Mouse (Mus musculus) G1E (cell line): ENCODE measurements around the gene Foxg1. TPM values are rescaled to one million over a fixed set of nuclear protein-coding genes. Genes with fewer than 3 reads are reported as not detected.

Experiments
- ATAC-seq: 2 replicates; pipeline ENCODE4 v1.8.0; 2016; ENCODE audit warnings: mild to moderate bottlenecking; ENCODE audit not compliant: insufficient number of reproducible peaks, poor library complexity, low FRiP score, severe bottlenecking; ENCODE audit errors: extremely low read depth
- DNase-seq: peaks from one replicate; pipeline ENCODE4 v3.0.0; 2012; ENCODE audit warnings: low spot score
- H3K27me3 ChIP-seq: 2 replicates; pipeline ENCODE4 v1.6.1; 2012; ENCODE audit warnings: mild to moderate bottlenecking, low read length, inconsistent platforms; ENCODE audit not compliant: insufficient read depth
- H3K36me3 ChIP-seq: replicated peaks from 2 replicates; pipeline ENCODE3; 2012; ENCODE audit warnings: mild to moderate bottlenecking, inconsistent platforms
- H3K4me1 ChIP-seq: 2 replicates; pipeline ENCODE4 v1.6.1; 2012; ENCODE audit warnings: low read depth, low read length, inconsistent platforms, mixed read lengths; ENCODE audit not compliant: insufficient read depth
- H3K4me3 ChIP-seq: 2 replicates; pipeline ENCODE4 v1.5.1; 2012; ENCODE audit warnings: low read depth, mild to moderate bottlenecking, inconsistent platforms, low read length, moderate library complexity, mixed read lengths
- H3K9me3 ChIP-seq: replicated peaks from 2 replicates; pipeline ENCODE4 v1.6.1; 2012; ENCODE audit warnings: inconsistent platforms
- CTCF ChIP-seq: IDR thresholded peaks from 2 replicates; pipeline ENCODE4 v1.5.1; 2012; ENCODE audit warnings: low read depth, low read length, inconsistent platforms, mixed read lengths
- GATA1 ChIP-seq: IDR thresholded peaks from 2 replicates; pipeline ENCODE4 v1.6.1; 2012; ENCODE audit warnings: borderline replicate concordance, low read length, inconsistent platforms, mixed read lengths
- GATA2 ChIP-seq: IDR thresholded peaks from 2 replicates; pipeline ENCODE4 v1.6.1; 2012; ENCODE audit warnings: low read depth, low read length, inconsistent platforms, borderline replicate concordance
- POLR2AphosphoS5 ChIP-seq: IDR thresholded peaks from 2 replicates; pipeline ENCODE4 v1.6.1; 2012; ENCODE audit warnings: low read depth, low read length, inconsistent platforms; ENCODE audit not compliant: insufficient replicate concordance
- TAL1 ChIP-seq: conservative IDR thresholded peaks from 2 replicates; pipeline ENCODE4 v1.6.1; 2012; ENCODE audit warnings: low read depth, low read length, inconsistent platforms, mixed read lengths
- polyA plus RNA-seq: library from polyadenylated mRNA; stranded (reverse); fragments of >175 nt; gene quantifications from 2 replicates; pipeline ENCODE4 v1.2.3, GENCODE M21; 2012
- total RNA-seq, 2 experiments: library from RNA; stranded (forward) in 1 of 2; stranded (reverse) in 1 of 2; fragments of 200-1000 nt in 1 of 2; fragments of >200 nt in 1 of 2; fragmentation: Nextera tagmentation in 1 of 2; gene quantifications; 2 replicates each; pipeline ENCODE4 v1.2.3; 2014 to 2017

Gene Foxg1
- total and polyA plus RNA-seq, 3 experiments = 0.53 TPM; not detected in 2

DNA sequence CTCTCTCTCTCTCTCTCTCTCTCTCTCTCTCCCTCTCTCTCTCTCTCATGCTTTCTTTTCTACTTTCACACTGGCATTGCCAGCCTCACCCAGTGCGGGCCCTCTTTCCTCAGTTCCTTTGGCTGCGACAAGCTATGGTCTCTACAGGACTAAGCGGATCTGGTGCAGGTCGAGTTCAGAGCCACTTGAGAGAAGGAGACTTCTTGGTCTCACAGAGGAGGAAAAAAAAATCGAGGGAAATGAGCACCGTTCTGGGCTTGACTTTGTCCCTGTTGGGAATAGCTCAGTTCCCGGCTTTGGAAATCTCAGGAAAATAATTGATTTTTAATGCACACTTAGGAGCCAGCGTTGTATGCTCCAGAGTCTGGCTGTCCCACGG lies 8.5 kb downstream of the Foxg1 start:
- Histone ChIP-seq H3K4me3 (peak overlapping the region; percentile 11; the same call in 1 of the 2 replicates), H3K36me3 (no peaks in the 10 kb centered on the region), H3K27me3 (peaks cover 10% of the 10 kb centered on the region), H3K4me1 (no peaks in the 10 kb centered on the region), H3K9me3 (peaks cover 14% of the 10 kb centered on the region)
- DNase-seq = no peak
- no peak for TF ChIP-seq POLR2AphosphoS5
- TF ChIP-seq GATA2 = no peak
- TF ChIP-seq GATA1 = no peak
- TF ChIP-seq TAL1 = no peak
- no peak for TF ChIP-seq CTCF
- no peak for ATAC-seq

DNA sequence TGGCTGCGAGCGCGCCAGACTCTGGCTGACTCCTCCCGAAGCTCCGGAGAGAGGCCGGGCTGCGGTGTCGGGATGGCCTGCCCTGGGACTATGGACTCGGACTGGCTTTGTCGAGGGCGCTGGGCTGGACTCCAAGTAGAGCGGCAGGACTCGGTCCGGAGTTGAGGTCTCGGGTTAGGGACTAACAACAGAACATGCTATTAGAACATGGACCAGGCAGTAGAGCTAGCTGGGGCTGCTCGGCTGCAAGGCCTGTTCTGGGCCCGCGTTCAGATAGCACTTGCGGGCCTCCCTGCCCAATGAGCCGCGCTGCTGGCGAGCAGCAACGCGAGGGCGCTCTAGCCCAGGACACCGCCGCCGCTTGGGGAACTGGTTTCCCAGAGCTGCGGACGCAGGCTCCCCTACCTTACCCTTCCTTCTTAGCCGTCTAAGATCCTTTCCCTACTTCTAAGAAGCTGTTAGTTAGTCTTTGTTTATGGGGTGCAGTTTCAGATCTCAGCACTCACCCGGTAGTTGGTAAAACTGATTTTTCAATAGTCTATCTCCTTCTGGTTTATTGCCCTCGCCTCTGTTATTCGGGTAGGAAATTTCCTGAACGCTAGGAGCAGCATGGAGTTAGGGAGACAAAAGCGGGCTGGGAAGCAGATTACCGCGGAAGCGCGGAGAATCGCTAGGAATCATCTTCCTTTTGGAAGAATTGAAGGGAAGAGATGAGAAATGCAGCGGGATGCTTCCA lies 9.0 kb downstream of the Foxg1 start:
- TF ChIP-seq POLR2AphosphoS5 (no peak), CTCF (no peak)
- Histone ChIP-seq H3K4me3 (peak overlapping the region; percentile 11; the same call in 1 of the 2 replicates), H3K36me3 (no peaks in the 10 kb centered on the region), H3K27me3 (peaks cover 10% of the 10 kb centered on the region), H3K4me1 (no peaks in the 10 kb centered on the region), H3K9me3 (peaks cover 14% of the 10 kb centered on the region)
- DNase-seq = no peak
- no peak for ATAC-seq

DNA sequence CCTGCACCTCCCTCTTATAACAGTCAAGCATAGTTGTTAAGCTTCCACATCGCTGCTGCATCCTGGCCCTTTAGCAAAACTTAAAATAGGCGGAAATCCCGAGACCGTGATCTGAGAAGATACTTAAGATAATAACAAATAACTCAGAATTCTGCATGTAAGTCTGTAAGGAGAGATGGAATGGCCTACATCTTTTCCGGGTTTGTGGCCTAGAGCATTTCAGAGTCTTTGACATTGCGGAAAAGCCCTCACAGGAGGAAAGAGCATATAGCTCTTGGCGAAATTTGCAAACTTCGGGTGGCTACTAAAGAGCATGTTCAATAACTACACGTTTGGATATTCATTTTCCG lies 9.6 kb downstream of the Foxg1 start:
- H3K4me3 ChIP-seq = no peak overlapping the region
- TF ChIP-seq POLR2AphosphoS5 (no peak), GATA2 (no peak), CTCF (no peak), TAL1 (no peak), GATA1 (no peak)
- H3K27me3 ChIP-seq = peaks cover 10% of the 10 kb centered on the region
- H3K4me1 ChIP-seq = no peaks in the 10 kb centered on the region
- no peak for DNase-seq
- ATAC-seq = no peak
- no peaks in the 10 kb centered on the region for H3K36me3 ChIP-seq
- H3K9me3 ChIP-seq = peaks cover 14% of the 10 kb centered on the region

DNA sequence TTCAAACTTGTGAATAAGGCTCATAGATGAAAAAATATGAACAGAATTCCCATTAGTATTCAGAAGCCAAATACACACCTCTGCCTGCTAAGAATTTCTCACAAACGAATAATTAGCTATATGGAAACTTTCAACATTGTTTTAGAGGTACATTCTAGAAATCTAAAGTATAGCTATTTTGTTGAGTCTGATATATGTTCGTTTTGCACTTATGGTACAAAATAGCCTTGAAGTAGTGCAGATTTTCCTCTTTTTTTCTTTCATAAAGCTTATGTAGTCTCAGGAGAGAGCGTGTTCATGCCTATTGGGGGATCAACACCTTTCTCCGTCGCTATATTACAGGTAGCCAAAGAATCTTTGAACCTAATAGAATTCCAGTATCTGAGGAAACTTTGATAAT lies 10.4 kb downstream of the Foxg1 start:
- ATAC-seq = no peak

DNA sequence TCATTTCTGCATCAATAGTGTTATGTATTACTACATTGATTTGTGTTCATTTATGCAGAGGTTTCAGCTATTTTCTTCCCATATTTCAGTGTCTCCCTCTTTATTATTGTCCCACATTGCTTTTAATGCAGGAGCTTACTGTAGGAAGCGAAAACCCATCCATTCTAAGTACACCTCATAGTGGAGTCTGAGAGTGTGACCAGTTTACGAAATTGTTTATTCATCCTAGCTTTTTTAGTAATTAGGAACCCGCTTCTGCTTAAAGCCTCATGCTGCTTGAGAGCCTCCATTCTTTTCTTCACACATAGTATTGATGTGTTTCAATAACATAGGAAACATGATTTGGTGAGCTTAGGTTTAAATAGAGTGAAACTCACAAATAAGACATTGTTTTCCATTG lies 11.2 kb downstream of the Foxg1 start:
- ATAC-seq (no peak), DNase-seq (no peak)
- TF ChIP-seq CTCF = no peak
- TF ChIP-seq GATA2 = no peak
- TF ChIP-seq GATA1 = no peak
- no peak for TF ChIP-seq POLR2AphosphoS5
- TF ChIP-seq TAL1 = no peak
- Histone ChIP-seq H3K4me1 (no peaks in the 10 kb centered on the region), H3K9me3 (peaks cover 14% of the 10 kb centered on the region), H3K36me3 (no peaks in the 10 kb centered on the region), H3K27me3 (peaks cover 10% of the 10 kb centered on the region), H3K4me3 (no peak overlapping the region)

More for the DNA sequence above, 10.4 kb downstream of the Foxg1 start:
- H3K9me3 ChIP-seq = peaks cover 14% of the 10 kb centered on the region
- peaks cover 10% of the 10 kb centered on the region for H3K27me3 ChIP-seq
- no peak overlapping the region for H3K4me3 ChIP-seq
- no peaks in the 10 kb centered on the region for H3K36me3 ChIP-seq
- H3K4me1 ChIP-seq = no peaks in the 10 kb centered on the region
- no peak for DNase-seq
- TF ChIP-seq GATA1 (no peak), TAL1 (no peak), CTCF (no peak), GATA2 (no peak), POLR2AphosphoS5 (no peak)

GRCm38 (mm10) chr12:49394181-49394580 lies 11.7 kb downstream of the Foxg1 start:
- ATAC-seq (no peak), DNase-seq (no peak)
- Histone ChIP-seq H3K27me3 (peaks cover 10% of the 10 kb centered on the region), H3K4me1 (no peaks in the 10 kb centered on the region), H3K4me3 (no peak overlapping the region), H3K9me3 (peaks cover 14% of the 10 kb centered on the region), H3K36me3 (no peaks in the 10 kb centered on the region)
- TF ChIP-seq CTCF (no peak), GATA2 (no peak), TAL1 (no peak), GATA1 (no peak), POLR2AphosphoS5 (no peak)
